Mouse (Mus musculus) forebrain, postnatal 0 days (tissue): ENCODE measurements around the gene Ugt3a1. TPM values are rescaled to one million over a fixed set of nuclear protein-coding genes. Genes with fewer than 3 reads are reported as not detected.
"Not testable (repeated sequence)": the region's sequence is repeated elsewhere in the genome, so short reads cannot be mapped to it uniquely, and the experiment has no call there.

Experiments used
- ATAC-seq: fragments of 200-750 bp; cut with Nextera tagmentation; 2 replicates; pipeline ENCODE4 v1.8.0; 2017; ENCODE audit warnings: mild to moderate bottlenecking, moderate library complexity
- DNase-seq: peaks from one replicate; pipeline ENCODE4 v3.0.0-alpha.2; 2015
- H3K27ac ChIP-seq: fragments of 300-500 bp; sonication (generic); 2 replicates; pipeline ENCODE4 v1.5.1; 2014; ENCODE audit warnings: low read depth, mild to moderate bottlenecking, antibody characterized with exemption, low read length, moderate library complexity, mixed read lengths
- H3K27me3 ChIP-seq: fragments of 300-500 bp; sonication (generic); 2 replicates; pipeline ENCODE4 v1.6.1; 2014; ENCODE audit warnings: mild to moderate bottlenecking, low read length, mixed read lengths; ENCODE audit not compliant: insufficient read depth
- H3K36me3 ChIP-seq: fragments of 300-500 bp; sonication (generic); 2 replicates; pipeline ENCODE4 v1.6.1; 2014; ENCODE audit warnings: mild to moderate bottlenecking, moderate library complexity; ENCODE audit not compliant: insufficient read depth
- H3K4me1 ChIP-seq: fragments of 300-500 bp; sonication (generic); 2 replicates; pipeline ENCODE4 v1.6.1; 2014; ENCODE audit warnings: antibody characterized with exemption; ENCODE audit not compliant: insufficient read depth
- H3K4me2 ChIP-seq: fragments of 300-500 bp; sonication (generic); 2 replicates; pipeline ENCODE4 v1.6.1; 2014; ENCODE audit warnings: low read depth, mild to moderate bottlenecking, moderate library complexity
- H3K4me3 ChIP-seq: fragments of 300-500 bp; sonication (generic); 2 replicates; pipeline ENCODE4 v1.5.1; 2014; ENCODE audit warnings: low read depth, low read length, mixed read lengths
- H3K9ac ChIP-seq: fragments of 300-500 bp; sonication (generic); 2 replicates; pipeline ENCODE4 v1.6.1; 2014; ENCODE audit warnings: mild to moderate bottlenecking
- H3K9me3 ChIP-seq: fragments of 300-500 bp; sonication (generic); 2 replicates; pipeline ENCODE4 v1.6.1; 2016; ENCODE audit warnings: low read length
- CTCF ChIP-seq: sonication (generic); IDR thresholded peaks from 2 replicates; pipeline ENCODE4 v1.5.1; 2016; ENCODE audit warnings: antibody characterized with exemption, control low read depth, low read depth
- WGBS: fragments of 180-500 bp; shearing (Covaris S2); extraction: QIAGEN DNeasy Blood & Tissue Kit; methylation state at CpG from one replicate; pipeline ENCODE4 v1.1.7; 2014; 5-methylcytosine and 5-hydroxymethylcytosine counted together
- polyA plus RNA-seq: library from polyadenylated mRNA; unstranded; fragments of >200 nt; fragmentation: Nextera tagmentation; extraction: Ambion mirVana; gene quantifications from 2 replicates; pipeline ENCODE4 v1.2.1, GENCODE M21; 2015
- total RNA-seq: library from RNA; depleted of rRNA; stranded (reverse); fragments of >200 nt; gene quantifications from 2 replicates; pipeline ENCODE4 v1.2.3, GENCODE M21; 2014; rRNA removed

The Ugt3a1 gene
- total RNA-seq (not detected in 2 replicates), polyA plus RNA-seq (not detected in 2 replicates)

GRCm38 (mm10) chr15:9276838-9277295 is at the start of gene Ugt3a1:
Ugt3a1 (plus strand) TSS chr15:9276888.
- Histone ChIP-seq H3K4me2 (no peak within 1 kb of the TSS), H3K27ac (no peak within 1 kb of the TSS), H3K9me3 (no peaks in the 10 kb centered on the region), H3K36me3 (no peaks in the 10 kb centered on the region), H3K4me1 (no peaks in the 10 kb centered on the region), H3K27me3 (no peaks in the 10 kb centered on the region), H3K4me3 (no peak within 1 kb of the TSS), H3K9ac (no peak within 1 kb of the TSS)
- ATAC-seq (no peak), DNase-seq (no peak)
- TF ChIP-seq CTCF = no peak
- 96% methylated on average over 6 of the region's 6 CpGs for WGBS

GRCm38 (mm10) chr15:9230917-9231316 is 45.8 kb upstream of the Ugt3a1 start:
- ATAC-seq, DNase-seq, H3K4me3 ChIP-seq, H3K27me3 ChIP-seq, H3K36me3 ChIP-seq, H3K27ac ChIP-seq, H3K4me2 ChIP-seq, H3K9ac ChIP-seq, H3K9me3 ChIP-seq, H3K4me1 ChIP-seq: not testable (repeated sequence)
- 81% methylated on average over 4 of the region's 4 CpGs for WGBS

- Histone ChIP-seq H3K36me3 (no peaks in the 10 kb centered on the region), H3K27me3 (no peaks in the 10 kb centered on the region), H3K4me2 (no peak overlapping the region), H3K4me3 (no peak overlapping the region), H3K4me1 (no peaks in the 10 kb centered on the region), H3K9ac (no peak overlapping the region), H3K27ac (no peak overlapping the region), H3K9me3 (no peaks in the 10 kb centered on the region)
- ATAC-seq (no peak), DNase-seq (no peak)
- TF ChIP-seq CTCF = no peak
These were observed 30.3 kb upstream of the Ugt3a1 start for GRCm38 (mm10) chr15:9246345-9246744.

GRCm38 (mm10) chr15:9252891-9253290 is 23.8 kb upstream of the Ugt3a1 start:
- no peaks in the 10 kb centered on the region for H3K27me3 ChIP-seq
- DNase-seq (no peak), ATAC-seq (no peak)
- no peaks in the 10 kb centered on the region for H3K9me3 ChIP-seq
- no peaks in the 10 kb centered on the region for H3K4me1 ChIP-seq
- H3K4me2 ChIP-seq = no peak overlapping the region
- no peak overlapping the region for H3K27ac ChIP-seq
- 96% methylated on average over 3 of the region's 3 CpGs for WGBS
- TF ChIP-seq CTCF = no peak
- no peak overlapping the region for H3K4me3 ChIP-seq
- no peaks in the 10 kb centered on the region for H3K36me3 ChIP-seq
- H3K9ac ChIP-seq = no peak overlapping the region

GRCm38 (mm10) chr15:9260621-9261020 is 16.1 kb upstream of the Ugt3a1 start:
- H3K4me3 ChIP-seq = no peak overlapping the region
- no peak for TF ChIP-seq CTCF
- H3K27me3 ChIP-seq = no peaks in the 10 kb centered on the region
- H3K9ac ChIP-seq = no peak overlapping the region
- H3K4me1 ChIP-seq = no peaks in the 10 kb centered on the region
- H3K27ac ChIP-seq = no peak overlapping the region
- H3K36me3 ChIP-seq = no peaks in the 10 kb centered on the region
- no peak overlapping the region for H3K4me2 ChIP-seq
- H3K9me3 ChIP-seq = no peaks in the 10 kb centered on the region
- no peak for DNase-seq
- WGBS = 74% methylated on average over 3 of the region's 3 CpGs
- no peak for ATAC-seq

GRCm38 (mm10) chr15:9271876-9272275 is 4.8 kb upstream of the Ugt3a1 start:
- no peak overlapping the region for H3K4me3 ChIP-seq
- H3K27ac ChIP-seq = no peak overlapping the region
- no peak overlapping the region for H3K4me2 ChIP-seq
- H3K36me3 ChIP-seq = no peaks in the 10 kb centered on the region
- no peaks in the 10 kb centered on the region for H3K27me3 ChIP-seq
- DNase-seq (no peak), ATAC-seq (no peak)
- no peak for TF ChIP-seq CTCF
- H3K4me1 ChIP-seq = no peaks in the 10 kb centered on the region
- WGBS = 77% methylated on average over 7 of the region's 7 CpGs
- H3K9ac ChIP-seq = no peak overlapping the region
- H3K9me3 ChIP-seq = no peaks in the 10 kb centered on the region

- H3K4me1 ChIP-seq = no peaks in the 10 kb centered on the region
- no peak overlapping the region for H3K9ac ChIP-seq
- ATAC-seq = no peak
- no peaks in the 10 kb centered on the region for H3K36me3 ChIP-seq
- TF ChIP-seq CTCF = no peak
- 84% methylated on average over 3 of the region's 3 CpGs for WGBS
- H3K4me3 ChIP-seq = no peak overlapping the region
- H3K27ac ChIP-seq = no peak overlapping the region
- H3K27me3 ChIP-seq = no peaks in the 10 kb centered on the region
- no peak overlapping the region for H3K4me2 ChIP-seq
- no peaks in the 10 kb centered on the region for H3K9me3 ChIP-seq
- DNase-seq = no peak
These were observed 2.3 kb downstream of the Ugt3a1 start for GRCm38 (mm10) chr15:9279026-9279425.

- Histone ChIP-seq H3K4me3 (no peak overlapping the region), H3K27me3 (no peaks in the 10 kb centered on the region), H3K4me1 (no peaks in the 10 kb centered on the region), H3K9ac (no peak overlapping the region), H3K9me3 (no peaks in the 10 kb centered on the region), H3K4me2 (no peak overlapping the region), H3K27ac (no peak overlapping the region), H3K36me3 (no peaks in the 10 kb centered on the region)
- 89% methylated on average over 3 of the region's 3 CpGs for WGBS
- DNase-seq (no peak), ATAC-seq (no peak)
- TF ChIP-seq CTCF = no peak
These were observed 2.9 kb downstream of the Ugt3a1 start for GRCm38 (mm10) chr15:9279596-9279995.
